Mouse (Mus musculus) lung, postnatal 0 days (tissue): ENCODE measurements around the gene Gria2.

ENCODE experiments used
- CTCF ChIP-seq: IDR thresholded peaks from 2 replicates; pipeline ENCODE4 v1.5.1; 2016; ENCODE audit warnings: antibody characterized with exemption, mild to moderate bottlenecking
- EP300 ChIP-seq: IDR thresholded peaks from 2 replicates; pipeline ENCODE4 v1.6.1; 2016; ENCODE audit warnings: antibody characterized with exemption, mild to moderate bottlenecking, control low read depth

GRCm38 (mm10) chr3:80694965-80695364 is 107.7 kb downstream of the Gria2 start:
- TF ChIP-seq EP300 (no peak), CTCF (no peak)
